Mouse (Mus musculus) urinary bladder, postnatal 36 days (tissue): ENCODE measurements at regions not wholly inside any gene's neighbourhood (a gene's known extent, or its start where the extent isn't known, plus 50 kb on each side); places are given as distances from the start of the nearest gene placed in this dataset.

Experiments used
- DNase-seq, 2 experiments: peaks; one replicate each; pipeline ENCODE4 v3.0.0; 2022; ENCODE audit warnings: low spot score in 2 of 2, mixed read lengths in 1 of 2

DNA sequence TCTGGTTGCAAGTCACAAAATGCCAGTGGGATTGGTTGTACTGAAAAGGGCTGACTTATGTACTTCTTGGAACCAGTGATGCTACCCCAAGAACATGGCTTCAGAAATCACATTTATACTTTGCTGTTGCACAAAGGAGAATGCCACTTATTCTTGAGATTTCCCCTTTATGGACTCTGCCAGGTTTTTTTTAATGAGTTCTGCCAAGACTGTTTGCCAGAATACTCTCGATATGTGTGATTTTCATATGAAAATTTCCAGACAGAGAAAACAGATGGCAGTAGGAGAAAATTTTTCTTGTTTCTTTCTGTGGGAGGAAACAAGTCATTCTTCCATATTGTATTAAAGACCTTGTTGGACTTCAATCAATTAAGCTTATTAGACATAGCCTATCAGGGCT lies 281.0 kb upstream of the Tle1 start:
- DNase-seq, result no peak

GRCm38 (mm10) chr4:72480535-72480934 lies 279.8 kb upstream of the Tle1 start:
- DNase-seq, result no peak

DNA sequence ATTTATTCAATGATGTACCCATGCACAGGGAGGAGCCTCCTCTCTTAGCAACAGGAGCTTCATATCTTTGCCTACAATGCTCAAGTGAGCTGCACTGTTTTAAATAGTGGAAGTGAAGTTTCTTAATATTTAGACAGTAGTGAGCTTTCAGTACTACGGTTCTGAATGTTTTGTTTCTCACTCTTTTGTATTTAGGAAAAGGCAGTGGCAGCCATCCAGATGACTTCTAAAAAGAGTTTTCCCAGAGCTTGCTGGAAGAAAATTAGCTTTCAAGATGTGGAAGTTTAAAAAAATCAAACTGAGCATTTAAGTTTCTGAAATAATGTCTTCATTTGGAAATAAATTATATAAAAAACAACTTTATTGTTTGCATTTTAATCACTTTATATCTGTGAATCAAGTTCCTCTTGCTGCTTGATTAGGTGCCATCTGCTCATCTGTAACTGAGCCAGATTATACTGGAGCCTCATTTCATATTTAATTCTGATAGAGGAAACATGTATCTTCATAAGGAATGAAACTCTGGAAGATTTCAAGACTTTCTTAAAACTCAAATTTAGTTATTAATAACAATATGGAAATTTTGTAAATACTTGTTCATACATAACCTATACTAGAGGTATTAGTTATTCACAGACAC lies 268.6 kb upstream of the Tle1 start:
- DNase-seq, result no peak

DNA sequence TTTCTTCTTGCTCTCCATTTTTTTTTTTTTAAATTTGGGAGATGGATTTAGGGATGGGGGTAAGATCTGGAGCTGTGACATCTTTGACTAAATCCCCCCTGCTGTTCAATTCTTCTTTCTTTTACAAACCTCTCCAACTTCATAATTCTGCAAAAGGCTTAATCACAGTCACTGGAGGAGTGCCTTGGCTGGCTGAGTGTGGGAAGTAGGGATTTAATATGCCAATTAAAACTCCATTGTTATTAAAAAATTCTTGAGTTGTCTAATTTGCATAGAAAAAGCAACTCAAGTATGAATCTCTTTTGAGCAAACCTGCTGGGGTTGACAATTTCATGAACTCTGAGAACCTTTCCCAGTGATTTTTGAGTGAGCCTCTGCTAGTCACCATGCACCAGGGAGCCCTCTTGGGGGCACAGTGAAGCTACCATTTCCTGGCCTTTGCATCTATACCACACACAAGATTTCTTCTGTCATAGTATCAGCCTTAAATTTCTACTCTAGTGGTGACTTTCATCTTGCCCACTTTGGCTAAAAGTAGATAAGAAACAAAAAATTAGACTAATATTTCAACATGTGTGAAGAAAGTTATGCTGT lies 243.6 kb upstream of the Tle1 start:
- no peak for DNase-seq

DNA sequence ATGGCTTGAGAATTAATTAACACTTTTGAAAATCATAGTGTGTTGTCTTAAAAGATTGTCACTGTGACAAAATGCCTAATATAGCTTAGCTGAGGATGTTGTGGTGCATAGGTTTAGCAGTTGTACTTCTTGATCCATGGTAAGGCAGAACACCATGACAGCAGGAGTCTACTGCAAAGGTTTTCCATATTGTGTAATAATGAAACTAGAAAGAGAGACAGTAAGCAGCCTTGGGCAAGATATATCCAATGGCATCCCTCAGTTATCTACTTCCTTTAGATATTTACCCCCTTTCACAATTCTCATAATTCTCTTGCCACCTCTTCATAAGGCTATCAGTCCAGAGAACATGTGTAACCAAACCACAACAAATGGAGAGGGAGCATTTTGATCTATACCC lies 236.6 kb upstream of the Tle1 start:
- DNase-seq, result no peak

- DNase-seq, result no peak
These were observed 224.6 kb upstream of the Tle1 start for GRCm38 (mm10) chr4:72425316-72425715.

DNA sequence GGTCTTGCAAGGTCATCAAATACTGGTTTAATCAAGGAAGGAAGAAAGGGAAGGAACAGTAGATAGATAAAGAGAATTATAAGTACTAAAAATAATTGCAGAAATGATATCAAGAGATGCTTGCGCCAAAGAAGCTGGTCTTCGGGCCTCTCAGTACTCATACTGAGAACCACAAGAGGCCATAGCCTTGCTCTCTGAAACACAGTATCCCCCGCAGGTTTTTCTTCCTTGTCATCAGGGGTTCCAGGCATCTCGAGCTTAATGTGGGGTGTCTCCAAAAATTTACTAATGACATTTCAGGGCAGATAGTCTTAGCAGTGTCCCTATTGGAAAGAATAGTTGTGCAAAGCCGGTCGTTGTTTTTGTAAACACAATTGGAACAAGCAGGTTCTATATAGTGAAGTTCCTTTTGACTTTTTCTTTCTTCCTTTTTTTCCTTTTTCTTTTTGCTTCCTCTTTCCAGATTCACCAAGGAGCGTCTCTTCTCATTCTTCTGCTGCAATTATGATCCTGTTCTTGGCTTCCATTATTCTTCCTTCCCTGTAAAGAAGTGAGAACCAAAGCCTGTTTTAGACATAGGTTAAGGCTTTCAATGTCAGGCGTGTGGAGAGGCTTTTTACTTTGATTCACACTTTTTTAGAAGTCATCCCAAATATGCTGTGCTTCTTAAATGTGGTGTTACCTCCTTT lies 211.5 kb upstream of the Tle1 start:
- no peak for DNase-seq

DNA sequence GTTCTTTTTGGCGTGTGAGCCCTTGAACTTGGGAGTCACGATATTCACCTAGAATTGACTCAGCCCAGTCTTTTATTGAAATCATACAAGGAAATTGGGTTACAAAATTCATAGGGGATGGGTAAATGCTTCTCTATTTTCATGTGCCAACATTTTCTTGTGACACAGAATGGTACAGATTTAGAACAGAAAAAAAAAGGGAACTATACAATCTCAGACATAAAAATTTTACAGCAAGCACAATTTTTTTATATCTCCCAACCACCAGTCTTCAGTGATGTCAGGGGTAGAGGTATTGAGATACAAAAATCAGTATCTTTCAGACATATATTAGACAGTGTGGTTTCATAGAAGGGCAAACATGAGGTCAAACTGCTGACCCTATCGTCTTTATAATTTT lies 210.6 kb upstream of the Tle1 start:
- no peak for DNase-seq

- DNase-seq, result no peak
These were observed 200.0 kb upstream of the Tle1 start for GRCm38 (mm10) chr4:72400759-72401158.

- DNase-seq, result no peak
These were observed 191.2 kb upstream of the Tle1 start for GRCm38 (mm10) chr4:72391887-72392435.

- DNase-seq, result no peak
These were observed 189.3 kb upstream of the Tle1 start for GRCm38 (mm10) chr4:72389811-72390625.

DNA sequence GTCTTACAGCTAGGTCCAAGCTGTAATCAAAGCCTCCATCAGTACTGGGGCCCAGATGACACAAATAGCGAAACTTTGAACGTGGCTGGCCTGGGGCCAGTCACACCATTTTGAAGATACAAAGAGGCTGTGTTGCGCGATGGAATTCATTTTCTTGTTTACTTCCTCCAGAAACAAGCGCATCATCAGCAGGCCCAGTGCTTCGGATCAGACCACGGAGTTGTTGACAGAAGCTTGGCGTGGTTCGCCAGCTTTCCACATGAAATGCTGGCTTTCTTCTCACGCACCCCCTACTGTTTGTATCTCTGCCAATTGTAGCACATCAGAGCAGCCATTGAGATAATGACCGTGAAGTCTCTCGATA lies 184.2 kb upstream of the Tle1 start:
- DNase-seq, result peak in 1 of 2 experiments; percentile 28

DNA sequence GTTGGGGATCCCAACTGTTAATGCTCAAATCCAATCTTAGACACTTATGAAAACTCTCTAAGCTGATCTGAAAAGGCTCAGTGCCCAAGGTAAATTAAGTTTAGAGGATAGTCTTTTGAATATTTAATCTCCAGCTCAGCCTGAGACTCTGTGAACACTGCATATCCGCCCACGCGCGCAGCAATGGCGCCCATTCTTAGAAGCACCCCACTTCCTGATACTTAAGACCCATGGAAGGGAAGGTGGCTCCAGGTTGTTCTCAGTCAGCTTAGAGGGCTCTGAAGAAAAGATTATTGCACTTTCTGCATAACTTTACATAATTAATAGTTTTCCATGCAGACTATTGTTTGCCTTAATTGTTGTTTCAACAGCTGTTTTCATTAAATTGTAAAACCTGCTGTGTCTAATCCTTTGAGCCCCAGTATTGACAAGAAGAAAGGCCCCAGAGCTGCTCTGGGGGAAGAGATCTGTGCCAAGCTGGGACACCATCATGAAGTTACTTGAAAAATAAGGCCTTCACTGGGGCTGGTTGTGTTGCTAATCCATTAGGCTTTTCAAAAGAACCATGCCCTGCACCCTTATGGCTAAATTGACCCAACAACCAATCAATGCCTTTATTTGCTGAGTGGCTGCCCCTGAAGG lies 183.7 kb upstream of the Tle1 start:
- no peak for DNase-seq

GRCm38 (mm10) chr4:72383729-72384128 lies 183.0 kb upstream of the Tle1 start:
- DNase-seq, result no peak

DNA sequence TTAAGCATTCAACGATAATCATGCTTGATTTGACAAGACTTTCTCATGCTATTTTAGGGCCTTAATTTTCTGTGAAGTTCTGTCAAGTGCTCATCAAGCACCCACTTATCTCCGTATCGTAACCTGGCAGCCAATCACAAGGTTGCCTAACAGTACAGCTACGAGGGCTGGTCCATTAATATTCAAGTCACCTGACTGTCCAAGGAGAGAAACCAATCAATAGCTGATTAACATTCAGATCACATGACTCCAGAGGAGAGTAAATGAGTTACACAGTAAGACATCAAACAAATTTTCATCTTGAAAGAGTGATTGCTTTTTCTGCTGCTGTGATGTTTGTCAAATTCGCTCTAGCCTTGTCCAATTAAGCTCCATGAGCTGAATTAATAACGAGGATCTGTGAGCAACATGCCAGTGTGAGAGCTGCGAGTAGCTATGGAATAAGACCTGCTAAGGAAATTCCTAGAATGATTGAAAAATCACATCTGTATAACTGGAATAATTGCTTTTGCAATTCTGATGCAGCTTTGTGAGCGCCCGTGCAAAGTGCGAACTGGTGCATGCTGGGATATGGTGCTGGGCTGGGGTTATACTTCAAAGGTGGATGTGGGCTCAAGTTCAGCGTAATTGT lies 181.9 kb upstream of the Tle1 start:
- DNase-seq, result no peak

- DNase-seq, result no peak
These were observed 181.0 kb upstream of the Tle1 start for GRCm38 (mm10) chr4:72381742-72382141.

GRCm38 (mm10) chr4:72381116-72381515 lies 180.4 kb upstream of the Tle1 start:
- no peak for DNase-seq

GRCm38 (mm10) chr4:72379515-72379914 lies 178.8 kb upstream of the Tle1 start:
- DNase-seq, result peak; percentile 11 to 19

GRCm38 (mm10) chr4:72379011-72379410 lies 178.3 kb upstream of the Tle1 start:
- DNase-seq, result no peak

GRCm38 (mm10) chr4:72377520-72377919 lies 176.8 kb upstream of the Tle1 start:
- DNase-seq, result no peak

DNA sequence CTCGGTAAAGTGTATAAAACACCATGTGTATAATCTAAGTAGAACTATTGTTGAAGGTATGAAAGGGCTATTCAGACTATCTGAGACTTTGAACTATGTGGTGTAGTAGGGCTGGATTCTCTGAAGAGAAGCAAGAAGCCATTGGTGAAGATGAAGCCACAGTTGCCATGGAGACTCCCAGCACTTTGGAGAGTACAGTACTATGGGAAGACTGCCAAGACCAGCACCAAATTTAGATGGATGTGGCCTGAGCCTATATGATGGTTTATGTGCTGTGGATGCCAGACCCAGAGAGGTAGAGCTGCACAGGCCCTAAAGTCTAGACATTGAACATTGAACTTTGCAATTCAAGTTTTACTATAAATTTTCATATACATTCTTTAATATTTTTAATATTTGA lies 151.3 kb upstream of the Tle1 start:
- no peak for DNase-seq
